Mouse (Mus musculus) bone marrow macrophage, adult 2 months (primary cell): Measurements from ENCODE around the gene Olfr282.
"Not testable (repeated sequence)": the region's sequence is repeated elsewhere in the genome, so short reads cannot be mapped to it uniquely, and the experiment has no call there.

Experiments used
- CTCF ChIP-seq: IDR thresholded peaks from 2 replicates; pipeline ENCODE4 v1.5.1; 2012; ENCODE audit warnings: low read depth, mild to moderate bottlenecking, low read length, moderate library complexity
- POLR2A ChIP-seq: IDR thresholded peaks from 2 replicates; pipeline ENCODE4 v1.6.1; 2012; ENCODE audit warnings: mild to moderate bottlenecking, low read depth, low read length, borderline replicate concordance

DNA sequence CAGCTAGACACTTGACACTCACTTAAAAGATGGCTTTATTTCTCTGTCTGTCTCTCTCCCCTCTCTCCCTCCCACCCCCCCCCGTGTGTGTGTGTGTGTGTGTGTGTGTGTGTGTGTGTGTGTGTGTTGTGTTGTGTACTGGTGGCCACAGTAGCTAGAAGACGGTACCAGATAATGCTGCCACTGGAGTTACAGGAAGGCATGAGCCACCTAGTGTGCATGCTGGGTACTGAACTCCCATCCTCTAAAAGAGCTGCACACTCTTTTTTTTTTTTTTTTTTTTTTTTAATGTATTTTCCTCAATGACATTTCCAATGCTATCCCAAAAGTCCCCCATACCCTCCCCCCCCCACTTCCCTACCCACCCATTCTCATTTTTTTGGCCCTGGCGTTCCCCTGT lies 13.7 kb upstream of the Olfr282 start:
- peak; percentile 40; the same call in 1 of the 2 replicates for TF ChIP-seq CTCF
- not testable (repeated sequence) for TF ChIP-seq POLR2A
